Mouse (Mus musculus) embryonic facial prominence, embryonic 11.5 days (tissue): ENCODE measurements around the gene Mgmt. TPM values are rescaled to one million over a fixed set of nuclear protein-coding genes. Genes with fewer than 3 reads are reported as not detected.

ENCODE experiments used
- ATAC-seq: fragments of 200-750 bp; cut with Nextera tagmentation; replicated peaks from 2 replicates; pipeline ENCODE4 v1.8.0; 2017; ENCODE audit warnings: low read depth; ENCODE audit not compliant: insufficient number of reproducible peaks, low FRiP score, low TSS enrichment
- DNase-seq: peaks from one replicate; pipeline ENCODE4 v3.0.0-alpha.2; 2015; ENCODE audit warnings: low spot score
- H3K27ac ChIP-seq: fragments of 300-500 bp; sonication (generic); replicated peaks from 2 replicates; pipeline ENCODE4 v1.5.1; 2014; ENCODE audit warnings: mild to moderate bottlenecking, low read depth, low read length, control low read depth
- H3K27me3 ChIP-seq: fragments of 300-500 bp; sonication (generic); 2 replicates; pipeline ENCODE4 v1.6.1; 2014; ENCODE audit warnings: mild to moderate bottlenecking, low read length, moderate library complexity, mixed read lengths; ENCODE audit not compliant: control insufficient read depth, insufficient read depth
- H3K36me3 ChIP-seq: fragments of 300-500 bp; sonication (generic); replicated peaks from 2 replicates; pipeline ENCODE4 v1.6.1; 2014; ENCODE audit warnings: low read depth, mild to moderate bottlenecking, low read length, moderate library complexity, mixed read lengths; ENCODE audit not compliant: control insufficient read depth, insufficient read depth
- H3K4me1 ChIP-seq: fragments of 300-500 bp; sonication (generic); 2 replicates; pipeline ENCODE4 v1.6.1; 2014; ENCODE audit warnings: low read length, mixed read lengths; ENCODE audit not compliant: control insufficient read depth, insufficient read depth
- H3K4me2 ChIP-seq: fragments of 300-500 bp; sonication (generic); 2 replicates; pipeline ENCODE4 v1.6.1; 2014; ENCODE audit warnings: low read depth, mild to moderate bottlenecking, control low read depth, low read length, moderate library complexity
- H3K4me3 ChIP-seq: fragments of 300-500 bp; sonication (generic); 2 replicates; pipeline ENCODE4 v1.5.1; 2014; ENCODE audit warnings: low read depth, low read length, control low read depth
- H3K9ac ChIP-seq: fragments of 300-500 bp; sonication (generic); replicated peaks from 2 replicates; pipeline ENCODE4 v1.6.1; 2014; ENCODE audit warnings: mild to moderate bottlenecking, control low read depth, low read length
- H3K9me3 ChIP-seq: fragments of 300-500 bp; sonication (generic); replicated peaks from 2 replicates; pipeline ENCODE4 v1.6.1; 2016; ENCODE audit warnings: mild to moderate bottlenecking, low read length, inconsistent platforms, mixed read lengths; ENCODE audit not compliant: control insufficient read depth
- WGBS: fragments of 180-500 bp; shearing (Covaris S2); extraction: QIAGEN DNeasy Blood & Tissue Kit; methylation state at CpG from one replicate; pipeline ENCODE4 v1.1.7; 2014; 5-methylcytosine and 5-hydroxymethylcytosine counted together
- polyA plus RNA-seq: library from polyadenylated mRNA; unstranded; fragments of >200 nt; fragmentation: Nextera tagmentation; extraction: Ambion mirVana; gene quantifications from 2 replicates; pipeline ENCODE4 v1.2.1, GENCODE M21; 2014

Gene Mgmt
- polyA plus RNA-seq, 1 experiment from 2014 or later = 5.0 TPM

GRCm38 (mm10) chr7:137075301-137075700 is 180.9 kb downstream of the Mgmt start:
- no peaks in the 10 kb centered on the region for H3K4me1 ChIP-seq
- H3K27ac ChIP-seq = no peak overlapping the region
- H3K9ac ChIP-seq = no peak overlapping the region
- no peak for ATAC-seq
- no peaks in the 10 kb centered on the region for H3K27me3 ChIP-seq
- no peak overlapping the region for H3K4me2 ChIP-seq
- DNase-seq = no peak
- no peak overlapping the region for H3K4me3 ChIP-seq
- no peaks in the 10 kb centered on the region for H3K9me3 ChIP-seq
- 87% methylated on average over 1 of the region's 1 CpGs for WGBS
- H3K36me3 ChIP-seq = no peaks in the 10 kb centered on the region

GRCm38 (mm10) chr7:137080171-137080570 is 185.8 kb downstream of the Mgmt start:
- Histone ChIP-seq H3K27me3 (no peaks in the 10 kb centered on the region), H3K4me2 (no peak overlapping the region), H3K4me1 (no peaks in the 10 kb centered on the region), H3K27ac (no peak overlapping the region), H3K36me3 (no peaks in the 10 kb centered on the region), H3K9me3 (no peaks in the 10 kb centered on the region), H3K9ac (no peak overlapping the region), H3K4me3 (no peak overlapping the region)
- no peak for ATAC-seq
- 85% methylated on average over 4 of the region's 4 CpGs for WGBS
- DNase-seq = no peak

DNA sequence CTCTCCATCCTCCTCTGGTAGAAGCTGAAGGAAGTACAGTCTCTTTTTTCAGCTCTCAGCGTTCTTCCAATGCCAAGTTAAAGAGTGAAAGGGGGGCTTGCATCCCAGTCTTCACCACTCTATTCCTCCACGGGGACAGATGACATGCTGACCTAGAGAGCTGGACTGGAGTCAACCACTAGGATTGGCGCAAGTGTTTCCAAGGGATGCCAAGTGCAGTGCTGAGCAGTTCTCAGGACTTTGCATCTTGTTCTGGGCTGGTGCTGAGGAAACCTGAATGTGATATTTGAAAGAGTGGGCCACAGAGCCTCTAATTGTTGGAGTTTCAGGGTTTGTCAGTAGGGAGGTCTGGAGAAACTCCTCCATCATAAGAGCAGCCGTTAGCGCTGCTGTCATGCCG is 187.8 kb downstream of the Mgmt start:
- no peaks in the 10 kb centered on the region for H3K4me1 ChIP-seq
- WGBS = 86% methylated on average over 6 of the region's 6 CpGs
- DNase-seq (no peak), ATAC-seq (no peak)
- no peak overlapping the region for H3K4me3 ChIP-seq
- H3K4me2 ChIP-seq = no peak overlapping the region
- H3K36me3 ChIP-seq = no peaks in the 10 kb centered on the region
- no peak overlapping the region for H3K9ac ChIP-seq
- no peak overlapping the region for H3K27ac ChIP-seq
- no peaks in the 10 kb centered on the region for H3K9me3 ChIP-seq
- H3K27me3 ChIP-seq = no peaks in the 10 kb centered on the region

DNA sequence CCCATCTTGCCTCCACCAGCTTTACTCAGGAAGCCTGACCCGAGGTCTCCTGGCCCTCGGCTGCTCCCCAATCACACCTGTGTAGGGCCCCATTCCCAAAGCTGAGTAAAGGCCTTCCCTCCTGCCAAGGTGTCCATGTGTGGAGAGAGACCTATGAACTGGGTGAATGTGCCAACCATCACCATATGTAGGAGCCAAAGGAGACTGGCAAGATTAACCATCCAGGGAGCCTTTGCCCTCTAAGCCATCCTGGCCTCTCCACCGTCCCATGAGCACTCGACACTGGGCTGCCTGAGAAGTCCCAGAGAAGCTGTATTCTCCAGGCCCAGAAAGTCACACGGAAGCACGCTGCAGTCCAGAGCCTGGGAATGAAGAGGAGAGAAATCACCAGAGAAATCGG is 190.2 kb downstream of the Mgmt start:
- 91% methylated on average over 7 of the region's 7 CpGs for WGBS
- no peaks in the 10 kb centered on the region for H3K27me3 ChIP-seq
- no peaks in the 10 kb centered on the region for H3K4me1 ChIP-seq
- ATAC-seq = no peak
- H3K9ac ChIP-seq = no peak overlapping the region
- H3K27ac ChIP-seq = no peak overlapping the region
- no peaks in the 10 kb centered on the region for H3K9me3 ChIP-seq
- DNase-seq = no peak
- H3K36me3 ChIP-seq = no peaks in the 10 kb centered on the region
- H3K4me3 ChIP-seq = no peak overlapping the region
- H3K4me2 ChIP-seq = no peak overlapping the region

- no peak overlapping the region for H3K9ac ChIP-seq
- H3K4me1 ChIP-seq = no peaks in the 10 kb centered on the region
- 57% methylated on average over 14 of the region's 14 CpGs for WGBS
- no peaks in the 10 kb centered on the region for H3K36me3 ChIP-seq
- H3K9me3 ChIP-seq = no peaks in the 10 kb centered on the region
- H3K4me2 ChIP-seq = no peak overlapping the region
- H3K27ac ChIP-seq = no peak overlapping the region
- ATAC-seq (no peak), DNase-seq (no peak)
- H3K4me3 ChIP-seq = no peak overlapping the region
- H3K27me3 ChIP-seq = no peaks in the 10 kb centered on the region
These were observed 191.7 kb downstream of the Mgmt start for GRCm38 (mm10) chr7:137085969-137086606.

DNA sequence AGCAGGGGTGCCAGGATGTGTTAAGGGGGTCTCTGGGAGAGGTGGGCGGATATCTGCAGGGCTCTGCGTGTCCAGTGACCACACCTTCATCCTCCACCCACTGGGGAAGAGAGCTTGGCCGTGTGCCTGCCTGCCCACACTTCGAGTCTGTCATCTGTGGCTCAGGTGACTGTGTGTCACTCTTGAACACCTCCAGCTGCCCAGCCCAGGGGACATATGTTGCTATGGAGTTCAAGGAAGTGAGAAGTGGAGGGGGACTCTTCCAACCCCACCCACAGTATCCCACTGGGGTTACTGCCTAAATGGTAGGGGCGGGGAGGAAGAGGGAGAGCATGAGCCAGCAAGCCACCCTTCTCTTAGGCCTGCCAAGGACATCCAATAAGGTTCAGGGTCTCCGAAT is 192.7 kb downstream of the Mgmt start:
- no peaks in the 10 kb centered on the region for H3K4me1 ChIP-seq
- no peak overlapping the region for H3K27ac ChIP-seq
- no peaks in the 10 kb centered on the region for H3K27me3 ChIP-seq
- no peak overlapping the region for H3K9ac ChIP-seq
- H3K4me2 ChIP-seq = no peak overlapping the region
- ATAC-seq (no peak), DNase-seq (no peak)
- 80% methylated on average over 6 of the region's 6 CpGs for WGBS
- H3K9me3 ChIP-seq = no peaks in the 10 kb centered on the region
- H3K36me3 ChIP-seq = no peaks in the 10 kb centered on the region
- no peak overlapping the region for H3K4me3 ChIP-seq

GRCm38 (mm10) chr7:137088141-137088540 is 193.7 kb downstream of the Mgmt start:
- H3K27me3 ChIP-seq = no peaks in the 10 kb centered on the region
- H3K9ac ChIP-seq = no peak overlapping the region
- H3K4me2 ChIP-seq = no peak overlapping the region
- no peaks in the 10 kb centered on the region for H3K4me1 ChIP-seq
- no peaks in the 10 kb centered on the region for H3K36me3 ChIP-seq
- no peak overlapping the region for H3K4me3 ChIP-seq
- H3K9me3 ChIP-seq = no peaks in the 10 kb centered on the region
- 68% methylated on average over 6 of the region's 6 CpGs for WGBS
- DNase-seq = peak; percentile 47
- no peak for ATAC-seq
- no peak overlapping the region for H3K27ac ChIP-seq

GRCm38 (mm10) chr7:137094551-137094950 is 200.1 kb downstream of the Mgmt start:
- Histone ChIP-seq H3K4me2 (no peak overlapping the region), H3K27me3 (no peaks in the 10 kb centered on the region), H3K9ac (no peak overlapping the region), H3K9me3 (no peaks in the 10 kb centered on the region), H3K4me1 (no peaks in the 10 kb centered on the region), H3K4me3 (no peak overlapping the region), H3K36me3 (no peaks in the 10 kb centered on the region), H3K27ac (no peak overlapping the region)
- ATAC-seq (no peak), DNase-seq (no peak)
- 81% methylated on average over 1 of the region's 1 CpGs for WGBS
